Mouse (Mus musculus) gastrocnemius, postnatal 25 days (tissue): ENCODE results near the gene Chd4. TPM values are rescaled to one million over a fixed set of nuclear protein-coding genes. Genes with fewer than 3 reads are reported as not detected.

ENCODE experiments used
- DNase-seq: peaks from one replicate; pipeline ENCODE4 v3.0.0; 2022
- total RNA-seq, 2 experiments: library from RNA; stranded (reverse); gene quantifications; 1 replicate in 1 of 2; 2 replicates in 1 of 2; pipeline ENCODE4 v1.2.3; 2021

The Chd4 gene
- total RNA-seq, 2 experiments from 2014 or later: 67.8 to 72.6 TPM

DNA sequence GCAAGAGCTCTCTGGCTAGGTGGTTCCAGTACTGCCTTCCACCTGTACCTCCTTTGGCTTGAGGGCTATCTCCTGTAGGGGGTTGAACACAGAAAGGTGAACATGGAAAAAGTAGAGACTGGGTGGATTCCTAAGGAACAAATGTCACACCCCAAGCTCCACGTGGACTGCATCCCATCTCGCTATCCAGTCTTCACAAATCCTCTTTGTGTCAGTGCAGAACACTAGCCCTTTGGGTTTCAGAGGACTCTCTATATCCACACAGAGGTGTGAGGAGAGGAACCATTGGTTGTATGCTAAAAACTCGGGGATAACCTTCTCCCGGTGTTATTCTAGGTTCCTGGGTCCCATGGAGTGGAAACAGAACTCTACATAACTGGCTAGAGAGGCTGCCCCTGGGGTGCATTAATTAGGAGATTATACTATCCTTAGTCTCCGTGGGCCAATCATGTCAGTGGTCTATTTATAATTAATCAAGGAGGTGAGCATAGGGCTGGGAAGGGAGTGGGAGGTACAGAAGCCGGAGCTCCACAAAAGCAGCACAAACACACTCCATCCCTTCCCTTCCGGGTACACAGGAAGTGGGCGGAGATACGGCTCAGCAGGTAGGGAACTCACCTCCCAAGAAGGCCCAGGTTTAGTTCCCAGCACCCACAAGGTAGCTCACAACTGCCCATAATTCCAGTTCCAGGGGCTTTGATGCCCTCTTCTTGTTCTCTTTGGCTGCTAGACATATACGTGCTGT, 5.3 kb upstream of the Chd4 start:
- no peak for DNase-seq

DNA sequence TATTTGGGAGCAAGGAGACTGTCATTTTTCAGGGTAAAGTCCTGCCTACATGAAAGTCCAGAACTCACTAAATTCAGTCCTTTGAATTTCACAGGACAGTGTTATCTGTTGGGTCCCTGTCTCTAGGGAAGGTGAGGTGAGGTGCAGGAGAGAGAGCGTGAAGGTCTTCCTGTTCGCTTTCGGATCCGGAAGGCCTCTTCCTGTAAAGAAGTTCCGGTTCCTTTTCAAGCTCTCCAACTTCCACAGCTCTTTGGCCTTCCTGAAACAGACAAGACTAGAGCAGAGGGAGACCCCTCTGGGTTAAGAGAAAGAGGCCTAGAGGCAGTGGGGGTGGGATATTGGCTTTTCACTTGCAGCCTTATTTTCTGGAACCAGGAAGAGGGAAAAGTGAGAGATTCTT, 3.4 kb upstream of the Chd4 start:
- DNase-seq: no peak

DNA sequence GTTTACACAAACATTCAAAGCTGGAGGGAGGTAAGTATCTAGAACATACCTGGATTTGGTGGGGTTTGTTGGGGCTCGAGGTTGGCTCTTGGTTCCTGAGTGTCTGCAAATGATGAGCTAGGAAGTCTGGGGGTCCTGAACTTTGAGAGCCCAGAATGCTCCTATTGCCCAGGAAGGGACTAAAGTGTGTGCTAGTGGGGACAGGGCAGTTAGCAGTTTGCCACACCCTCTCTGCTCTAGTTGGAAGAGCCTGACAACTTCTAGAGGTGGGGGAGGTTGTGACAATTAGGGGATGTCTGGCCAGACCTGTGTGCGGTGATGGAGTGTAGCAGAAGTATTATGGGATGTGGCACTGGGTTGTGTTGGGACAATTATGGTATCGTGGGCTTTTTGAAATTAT, 938 bp upstream of the Chd4 start:
- no peak for DNase-seq

DNA sequence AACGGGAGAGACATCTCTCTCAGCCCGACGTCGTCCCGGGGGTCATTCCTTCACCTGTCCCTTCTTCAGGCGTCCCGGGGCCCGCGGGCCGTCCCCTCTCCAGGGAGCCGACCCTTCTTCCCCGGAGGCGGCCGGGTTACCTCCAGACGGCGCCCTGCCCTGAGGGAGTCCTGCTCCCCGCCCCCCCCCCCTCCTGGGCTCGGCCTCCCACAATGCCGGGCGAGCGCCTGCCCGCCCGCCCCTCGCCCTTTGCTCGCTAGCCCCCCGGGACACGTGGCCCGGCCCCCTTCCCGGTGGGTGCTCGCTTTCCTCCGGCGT, 457 bp downstream of the Chd4 start:
- no peak for DNase-seq

DNA sequence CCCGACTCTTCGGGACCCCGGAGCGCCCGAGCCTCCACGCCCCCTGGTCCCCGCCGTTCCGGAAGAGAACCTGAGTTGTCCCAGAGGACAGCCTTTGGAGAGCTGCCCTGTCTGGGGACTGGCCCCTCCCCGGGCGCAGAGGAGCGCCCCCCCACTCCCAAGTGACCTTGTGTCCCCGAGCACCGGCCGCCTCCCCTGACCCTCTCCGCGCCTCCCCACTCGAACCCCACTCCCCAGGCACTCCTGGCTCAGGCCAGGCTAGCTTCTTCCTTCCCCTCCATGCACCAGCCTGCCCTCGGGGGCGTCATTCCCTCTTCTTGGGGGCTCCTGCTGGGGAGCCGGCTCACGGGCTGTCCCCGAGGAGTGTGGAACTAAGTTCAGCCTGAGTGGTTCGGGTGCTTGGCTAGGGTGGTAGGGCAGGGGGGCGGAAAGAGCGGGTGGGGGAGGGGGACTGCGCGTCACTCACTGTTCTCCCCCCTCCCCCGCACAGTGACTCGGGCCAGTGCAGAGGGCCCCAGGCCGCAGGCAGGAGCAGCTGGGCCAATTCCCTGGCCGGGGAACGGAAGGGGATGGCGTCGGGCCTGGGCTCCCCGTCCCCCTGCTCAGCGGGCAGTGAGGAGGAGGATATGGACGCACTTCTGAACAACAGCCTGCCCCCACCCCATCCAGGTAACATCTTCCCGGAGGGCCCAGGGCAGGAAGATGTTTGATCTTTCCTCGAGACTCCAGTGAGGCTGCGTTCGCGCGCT, 990 bp downstream of the Chd4 start:
- DNase-seq: peak; percentile 72

DNA sequence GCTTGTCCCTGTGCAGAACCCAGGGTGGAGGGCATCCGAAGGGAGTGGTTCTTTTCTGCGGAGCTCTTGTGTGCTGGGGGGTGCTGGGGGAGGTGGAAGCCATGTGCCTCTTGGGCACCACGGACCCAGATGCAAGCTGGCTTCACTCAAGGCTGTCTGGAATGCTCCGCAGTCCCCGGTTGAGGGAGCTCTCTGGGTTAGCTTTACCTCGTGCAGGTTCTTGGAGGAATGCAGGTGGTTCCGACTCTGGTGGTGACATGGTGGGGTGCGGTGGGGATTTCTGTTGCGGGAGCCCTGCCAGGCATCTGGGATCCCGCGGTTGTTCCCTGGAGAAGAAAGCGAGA, 1.5 kb downstream of the Chd4 start:
- peak; percentile 20 for DNase-seq

DNA sequence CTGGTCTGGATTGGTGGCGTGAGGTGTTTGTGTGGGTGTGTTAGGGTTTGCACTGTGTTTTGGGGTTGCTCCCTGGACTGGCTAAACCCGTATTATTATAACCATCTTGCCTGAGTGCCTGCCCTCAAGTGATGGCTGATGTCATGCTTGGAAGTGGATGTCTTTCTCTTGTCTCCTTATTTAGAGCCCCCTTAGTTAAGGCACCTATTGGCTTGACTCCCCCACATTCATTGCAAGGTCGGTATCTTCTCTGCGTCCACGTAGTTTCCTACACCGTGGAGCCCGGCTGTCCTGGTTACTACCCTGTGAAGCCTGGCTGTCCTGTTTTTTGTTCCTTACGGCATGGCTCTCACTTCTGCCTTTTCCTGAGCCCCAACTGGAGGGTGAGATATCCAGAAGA, 2.2 kb downstream of the Chd4 start:
- DNase-seq: no peak

DNA sequence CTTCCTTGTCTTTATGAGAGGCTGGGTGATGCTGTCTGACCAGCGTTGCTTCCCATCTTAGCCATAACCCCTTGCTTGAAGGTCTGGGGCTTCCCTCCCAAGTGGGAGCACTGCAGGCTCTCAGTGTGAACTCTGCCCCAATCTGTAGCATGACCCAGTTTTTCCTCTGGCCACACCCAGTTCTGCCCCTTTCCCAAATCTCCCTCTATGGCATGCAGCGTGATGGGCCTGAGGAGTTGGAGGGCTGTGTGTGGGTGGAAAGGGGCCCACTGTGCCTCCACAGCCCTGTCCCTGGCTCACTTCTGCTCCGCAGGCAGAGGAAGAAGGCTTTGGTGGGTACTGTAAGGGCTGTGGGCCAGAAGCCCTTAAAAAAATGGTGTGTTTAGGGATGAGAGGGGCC, 2.7 kb downstream of the Chd4 start:
- DNase-seq: peak; percentile 19

DNA sequence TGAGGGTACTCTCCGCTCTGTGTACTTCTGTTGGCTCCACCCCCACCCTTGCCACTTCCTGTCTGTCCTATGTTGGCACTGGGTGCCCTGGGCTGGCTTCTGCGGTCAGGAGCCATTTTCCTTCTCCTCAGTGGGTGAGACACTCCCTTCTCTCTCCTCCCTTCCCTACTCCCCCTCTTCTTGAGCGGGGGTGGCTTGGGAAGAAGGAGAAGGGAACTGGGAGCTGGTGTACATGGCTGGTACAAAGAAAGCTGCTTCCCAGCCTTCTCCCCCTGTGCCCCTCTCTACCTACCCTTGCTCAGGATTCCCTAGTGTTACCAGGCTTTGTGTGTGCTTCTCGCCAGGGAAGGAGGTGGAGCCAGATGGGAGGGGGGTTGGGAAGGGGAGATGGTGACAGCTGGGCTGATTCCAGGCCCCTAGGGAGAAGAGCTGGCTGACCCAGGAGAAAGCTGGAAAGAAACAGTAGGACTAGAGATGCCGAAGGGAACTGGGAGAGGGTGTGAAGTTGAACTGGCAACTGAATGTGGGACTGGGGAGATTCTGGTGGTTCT, 3.7 kb downstream of the Chd4 start:
- DNase-seq: peak; percentile 44

DNA sequence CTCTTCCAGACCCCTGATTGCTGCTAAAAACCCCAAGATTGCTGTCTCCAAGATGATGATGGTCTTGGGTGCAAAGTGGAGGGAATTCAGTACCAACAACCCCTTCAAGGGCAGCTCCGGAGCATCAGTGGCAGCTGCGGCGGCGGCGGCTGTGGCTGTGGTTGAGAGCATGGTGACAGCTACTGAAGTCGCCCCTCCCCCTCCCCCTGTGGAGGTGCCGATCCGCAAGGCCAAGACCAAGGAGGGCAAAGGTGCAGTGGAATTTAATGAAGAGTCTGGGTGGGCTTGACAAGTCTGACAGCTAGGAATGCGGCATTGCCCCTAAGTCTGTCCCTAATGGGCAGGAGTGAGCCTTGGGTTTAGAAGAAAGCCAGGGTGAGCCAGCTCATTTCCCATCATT, 5.7 kb downstream of the Chd4 start:
- DNase-seq: no peak

DNA sequence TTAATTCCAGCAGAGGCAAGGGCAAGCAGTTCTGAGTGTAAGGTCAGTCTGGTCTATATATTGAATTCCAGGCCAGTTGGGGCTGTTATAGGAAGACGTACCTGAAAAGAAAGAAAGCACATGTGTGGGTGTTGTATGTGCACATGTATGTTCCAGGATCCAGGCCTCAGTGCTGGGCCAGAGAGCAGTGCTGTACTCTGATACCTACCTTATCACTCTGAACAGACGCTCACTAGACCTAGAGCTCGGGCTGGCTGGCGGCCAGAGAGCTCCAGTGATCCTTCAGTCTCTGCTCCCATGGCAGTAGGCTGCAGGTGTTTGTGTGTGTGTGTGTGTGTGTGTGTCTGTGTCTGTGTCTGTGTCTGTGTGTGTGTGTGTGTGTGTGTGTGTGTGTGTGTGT, 8.4 kb downstream of the Chd4 start:
- no peak for DNase-seq

DNA sequence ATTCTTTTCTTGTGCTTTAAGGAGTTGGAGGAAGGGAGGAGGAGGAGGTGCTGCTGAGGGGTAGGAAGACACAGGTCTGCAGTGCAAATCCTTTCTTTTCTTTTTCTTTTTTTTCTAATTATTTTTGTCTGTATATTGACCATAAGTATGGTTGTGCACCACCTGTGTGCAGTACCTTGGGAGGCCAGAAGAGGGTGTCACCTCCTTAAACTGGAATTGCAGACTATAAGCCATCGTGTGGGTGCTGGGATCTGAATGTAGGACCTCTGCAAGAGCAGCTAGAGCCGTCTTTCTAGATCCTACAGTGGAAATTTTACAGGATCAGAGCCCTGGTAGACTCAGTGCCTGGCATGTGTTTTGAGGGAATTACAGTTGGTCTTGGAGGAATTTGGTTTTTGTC, 11.9 kb downstream of the Chd4 start:
- DNase-seq: no peak

DNA sequence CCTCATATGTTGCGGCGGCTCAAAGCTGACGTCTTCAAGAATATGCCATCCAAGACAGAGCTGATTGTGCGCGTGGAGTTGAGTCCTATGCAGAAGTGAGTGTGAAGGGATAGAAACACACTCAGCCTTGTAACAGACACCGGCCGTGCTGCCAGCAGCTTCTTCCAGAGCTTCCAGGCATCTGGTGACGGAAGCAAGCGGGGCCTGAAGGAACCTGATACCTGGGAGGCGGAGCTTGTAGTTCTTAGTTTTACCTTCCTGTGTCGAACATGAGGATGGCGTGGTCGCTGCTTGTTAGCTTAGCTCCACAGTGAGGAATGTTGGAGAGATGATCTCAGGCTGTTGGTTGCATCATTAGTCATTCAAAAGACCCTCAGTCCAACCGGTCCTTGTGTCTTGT, 13.6 kb downstream of the Chd4 start:
- DNase-seq: no peak

DNA sequence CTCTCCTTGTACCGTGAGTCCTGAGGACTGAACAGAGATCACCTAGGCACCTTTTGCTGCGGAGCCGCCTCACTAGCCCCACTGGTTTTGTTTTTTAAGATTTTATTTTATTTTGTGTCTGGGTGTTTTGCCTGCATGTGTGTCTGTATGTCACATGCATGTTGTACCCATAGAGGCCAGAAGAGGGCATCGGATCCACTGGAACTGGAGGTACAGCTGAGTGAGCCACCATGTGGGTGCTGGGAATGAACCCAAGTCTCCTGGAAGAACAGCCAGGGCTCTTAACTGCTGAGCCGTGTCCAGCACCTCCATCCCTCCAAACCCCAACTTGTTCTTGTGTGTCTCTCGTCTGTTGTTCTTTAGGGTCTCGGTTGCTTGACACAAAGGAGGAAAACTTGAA, 15.1 kb downstream of the Chd4 start:
- no peak for DNase-seq

DNA sequence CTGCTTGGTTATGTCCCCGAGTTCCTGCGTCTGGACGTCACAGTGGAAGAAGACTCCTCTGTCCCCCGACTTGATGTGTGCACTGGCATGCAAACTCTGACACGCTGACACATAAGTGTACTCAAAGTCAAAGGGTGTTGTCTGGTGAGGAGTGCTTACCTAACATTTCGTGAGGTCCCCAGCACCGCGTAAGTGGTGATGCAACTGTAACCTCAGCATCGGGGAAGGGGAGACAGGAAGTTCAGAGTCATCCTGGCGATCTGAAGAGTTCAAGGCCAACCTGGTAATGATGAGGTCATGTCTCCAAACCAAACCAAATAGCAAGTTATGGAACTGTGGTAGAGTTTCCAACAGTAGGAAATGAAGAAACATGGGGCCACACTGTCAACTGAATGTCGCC, 16.8 kb downstream of the Chd4 start:
- no peak for DNase-seq

DNA sequence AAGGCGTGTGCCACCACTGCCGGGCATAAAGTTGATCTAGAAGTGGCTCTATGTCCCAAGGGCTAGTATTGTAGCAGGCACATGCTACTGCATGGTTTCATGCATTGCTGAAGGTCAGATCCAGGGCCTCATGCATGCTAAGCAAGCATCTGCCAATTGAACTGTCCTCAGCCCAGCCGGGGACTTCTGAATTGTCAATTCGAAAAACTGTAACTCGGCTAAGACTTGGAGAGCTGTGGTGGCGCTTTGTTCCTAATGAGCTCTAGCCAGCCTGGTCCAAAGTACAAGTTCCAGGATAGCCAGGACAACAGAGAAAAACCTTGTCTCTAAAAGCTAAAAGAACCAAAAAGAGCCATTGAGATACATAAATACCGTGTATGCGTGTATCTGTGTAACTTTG, 23.6 kb downstream of the Chd4 start:
- no peak for DNase-seq

DNA sequence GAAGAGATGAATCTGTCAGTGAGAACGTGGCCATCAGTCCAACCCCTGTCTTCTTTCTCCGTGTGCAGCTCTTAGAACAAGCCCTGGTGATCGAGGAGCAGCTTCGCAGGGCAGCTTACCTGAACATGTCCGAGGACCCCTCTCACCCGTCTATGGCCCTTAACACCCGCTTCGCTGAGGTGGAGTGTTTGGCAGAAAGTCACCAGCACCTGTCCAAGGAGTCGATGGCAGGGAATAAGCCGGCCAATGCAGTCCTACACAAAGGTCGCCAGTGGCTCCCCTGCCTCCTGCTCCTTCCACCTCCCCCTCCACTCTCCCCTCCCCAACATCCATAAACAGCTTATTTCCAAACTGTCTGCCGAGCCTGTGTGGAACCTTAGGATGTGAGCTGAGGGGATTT, 32.9 kb downstream of the Chd4 start:
- no peak for DNase-seq

DNA sequence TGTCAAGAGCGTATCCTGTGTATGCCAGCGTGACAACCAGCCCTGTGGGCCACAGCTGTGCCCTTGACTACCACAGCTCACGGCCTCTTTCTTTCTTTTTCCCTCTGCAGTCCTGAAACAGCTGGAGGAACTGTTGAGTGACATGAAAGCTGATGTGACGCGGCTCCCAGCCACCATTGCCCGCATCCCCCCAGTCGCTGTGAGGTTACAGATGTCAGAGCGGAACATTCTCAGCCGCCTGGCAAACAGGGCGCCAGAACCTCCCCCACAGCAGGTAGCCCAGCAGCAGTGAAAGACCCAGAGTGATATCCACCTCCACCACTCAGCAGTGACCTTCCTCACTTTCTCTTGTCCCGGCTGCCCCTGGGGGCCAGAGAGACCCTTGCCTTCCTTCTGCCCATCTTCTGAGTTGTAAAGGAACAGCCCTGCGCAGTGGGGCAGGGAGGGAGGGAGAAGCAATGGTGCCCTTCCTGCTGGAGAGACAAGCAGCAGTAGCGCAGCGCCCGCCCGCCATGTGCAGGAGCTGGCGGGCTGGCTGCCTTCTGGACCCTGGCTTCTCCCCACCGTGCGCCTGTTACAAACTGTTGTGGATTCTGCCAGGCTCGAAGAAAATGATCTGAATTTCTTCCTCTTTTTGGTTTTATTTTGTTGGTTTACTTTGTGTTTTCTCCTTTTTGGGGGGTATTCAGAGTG, 34.1 kb downstream of the Chd4 start:
- no peak for DNase-seq

DNA sequence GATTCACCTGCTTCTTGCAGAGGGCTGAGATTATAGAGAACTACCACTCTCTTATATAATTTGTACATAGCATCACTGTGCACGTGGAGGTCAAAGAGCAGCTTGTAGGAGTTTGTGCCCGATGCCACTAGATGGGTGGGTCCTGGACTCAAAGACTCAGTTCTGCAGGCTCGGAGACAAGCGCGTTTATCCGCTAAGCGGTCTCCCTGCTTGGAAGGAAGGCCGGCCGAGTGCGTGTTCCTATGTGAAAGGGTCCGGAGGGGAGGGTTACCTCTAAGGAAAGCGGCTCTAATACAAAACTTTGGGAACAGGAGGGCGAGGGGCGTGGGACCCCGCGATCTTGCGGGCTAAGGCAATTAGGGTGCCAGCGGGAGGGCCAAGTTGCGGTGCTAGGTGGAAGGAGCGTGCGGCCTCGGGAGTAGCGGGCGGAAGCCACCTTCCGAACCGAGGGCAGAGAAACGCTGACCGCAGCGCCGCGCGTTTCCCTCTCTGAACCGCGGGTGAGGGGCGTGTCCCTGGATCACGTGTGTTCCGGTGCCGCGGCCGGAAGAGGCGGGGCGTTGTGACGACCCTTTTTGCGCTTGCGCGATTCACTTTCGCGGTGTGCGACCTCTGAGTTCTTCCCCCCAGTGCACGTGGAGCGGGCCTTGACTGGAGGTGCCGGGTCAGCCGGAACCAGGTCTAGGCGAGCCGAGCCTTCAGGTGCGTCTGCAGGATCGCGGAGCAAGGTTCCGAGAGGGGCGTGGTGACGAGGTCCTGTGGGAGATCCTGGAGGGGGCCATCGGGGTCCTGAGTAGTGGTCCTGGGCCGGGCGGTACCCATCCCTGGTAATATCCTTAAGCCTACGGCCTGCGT, 35.7 kb downstream of the Chd4 start, which contains the start of gene Nop2:
TSS of gene Nop2 (plus strand) at position 608 of the 855 bp plus-strand sequence.
- DNase-seq: peak; percentile 82

DNA sequence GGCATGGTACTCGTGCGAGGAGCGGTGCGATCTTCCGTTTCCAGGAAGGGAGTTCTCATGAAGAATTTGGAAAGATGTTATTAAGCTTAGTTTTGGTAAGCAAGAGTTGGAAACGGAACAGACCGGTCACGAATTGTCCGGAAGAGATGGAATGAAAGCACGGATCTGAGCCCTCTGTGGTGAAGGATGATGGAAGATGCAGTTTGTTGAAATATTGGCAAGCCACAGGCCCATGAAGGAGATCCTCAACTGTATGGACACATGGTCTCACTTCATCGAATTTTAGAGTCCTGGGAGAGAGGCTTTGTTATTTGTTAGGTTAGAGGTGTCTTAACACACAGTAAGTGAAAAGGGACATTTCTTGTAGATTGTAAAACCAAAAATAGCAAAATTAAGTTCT, 36.7 kb downstream of the Chd4 start:
- no peak for DNase-seq

DNA sequence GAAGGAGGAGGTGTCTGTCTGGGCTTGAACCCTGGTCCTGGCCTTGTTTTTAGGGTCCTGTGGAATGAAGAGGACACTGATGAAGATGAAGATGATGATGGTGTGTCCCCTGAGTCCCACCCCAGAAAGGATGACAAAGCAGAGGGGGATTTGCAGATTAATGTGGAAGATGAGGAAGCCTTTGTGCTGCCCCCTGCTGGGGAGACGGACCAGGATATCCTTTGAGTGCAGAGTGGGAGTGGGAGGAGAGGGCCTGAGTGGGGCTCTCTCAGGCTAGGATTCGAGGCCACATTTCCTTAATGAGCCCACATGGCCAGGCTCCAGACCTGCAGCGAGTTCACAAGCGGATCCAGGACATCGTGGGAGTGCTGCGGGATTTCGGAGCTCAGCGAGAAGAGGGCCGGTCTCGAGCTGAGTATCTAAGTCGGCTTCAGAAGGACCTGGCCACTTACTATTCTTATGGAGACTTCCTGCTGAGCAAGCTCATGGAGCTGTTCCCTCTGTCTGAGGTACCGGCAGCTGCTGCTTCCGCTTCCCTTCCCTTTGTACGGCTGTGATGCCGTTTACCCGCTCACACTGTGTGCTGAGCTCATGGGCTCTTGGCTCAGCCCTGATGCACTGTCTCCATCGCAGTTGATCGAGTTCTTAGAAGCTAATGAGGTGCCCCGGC, 41.4 kb downstream of the Chd4 start:
- DNase-seq: no peak

DNA sequence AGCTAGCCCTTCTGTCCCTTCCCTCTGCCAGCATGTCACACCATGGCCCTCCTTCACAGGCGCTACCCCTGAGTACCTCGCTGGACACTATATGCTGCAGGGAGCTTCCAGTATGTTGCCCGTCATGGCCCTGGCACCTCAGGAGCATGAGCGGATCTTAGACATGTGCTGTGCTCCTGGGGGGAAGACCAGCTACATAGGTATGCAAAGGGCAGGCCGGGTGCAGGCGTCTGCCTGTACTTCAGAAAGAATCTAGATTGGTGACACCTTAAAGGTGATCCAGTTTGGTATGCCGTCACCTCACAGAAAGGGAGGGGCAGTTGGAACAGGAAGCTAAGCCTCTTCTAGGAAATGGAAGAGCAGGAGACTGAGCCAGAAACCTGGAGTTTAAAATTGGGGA, 44.0 kb downstream of the Chd4 start:
- no peak for DNase-seq
